Mouse (Mus musculus) CH12.LX (cell line): ENCODE measurements around the gene Pcmt1.

Experiments
- BHLHE40 ChIP-seq: IDR thresholded peaks from 2 replicates; pipeline ENCODE4 v1.6.1; 2011; ENCODE audit warnings: mild to moderate bottlenecking, low read depth, low read length, improper control_type of control experiment
- CTCF ChIP-seq, 2 experiments: IDR thresholded peaks in 1 of 2; conservative IDR thresholded peaks in 1 of 2; 2 replicates each; pipeline ENCODE4 v1.5.1; 2011 to 2012; ENCODE audit warnings: low read depth in 2 of 2, low read length in 2 of 2, improper control_type of control experiment in 1 of 2, inconsistent platforms in 1 of 2, mild to moderate bottlenecking in 1 of 2, moderate library complexity in 1 of 2
- EP300 ChIP-seq: IDR thresholded peaks from 2 replicates; pipeline ENCODE4 v1.6.1; 2011; ENCODE audit warnings: low read length, improper control_type of control experiment
- HCFC1 ChIP-seq: IDR thresholded peaks from 2 replicates; pipeline ENCODE4 v1.6.1; 2012; ENCODE audit warnings: low read depth, mild to moderate bottlenecking, inconsistent platforms, low read length, improper control_type of control experiment
- MAZ ChIP-seq: IDR thresholded peaks from 2 replicates; pipeline ENCODE4 v1.6.1; 2012; ENCODE audit warnings: low read depth, mild to moderate bottlenecking, inconsistent platforms, low read length, improper control_type of control experiment, moderate library complexity
- MXI1 ChIP-seq: IDR thresholded peaks from 2 replicates; pipeline ENCODE4 v1.6.1; 2011; ENCODE audit warnings: mild to moderate bottlenecking, low read depth, low read length, improper control_type of control experiment
- NELFE ChIP-seq: IDR thresholded peaks from 2 replicates; pipeline ENCODE4 v1.6.1; 2011; ENCODE audit warnings: low read depth, low read length, improper control_type of control experiment
- NRF1 ChIP-seq: IDR thresholded peaks from 2 replicates; pipeline ENCODE4 v1.6.1; 2014; ENCODE audit warnings: low read depth, mild to moderate bottlenecking, inconsistent platforms, low read length, improper control_type of control experiment, moderate library complexity
- POLR2A ChIP-seq: IDR thresholded peaks from 2 replicates; pipeline ENCODE4 v1.6.1; 2011; ENCODE audit warnings: low read depth, mild to moderate bottlenecking, improper control_type of control experiment, low read length
- POLR2AphosphoS2 ChIP-seq: IDR thresholded peaks from 2 replicates; pipeline ENCODE4 v1.6.1; 2011; ENCODE audit warnings: low read depth, low read length, improper control_type of control experiment
- SMC3 ChIP-seq: IDR thresholded peaks from 2 replicates; pipeline ENCODE4 v1.6.1; 2011; ENCODE audit warnings: low read depth, low read length, improper control_type of control experiment
- TCF12 ChIP-seq: IDR thresholded peaks from 2 replicates; pipeline ENCODE4 v1.6.1; 2014; ENCODE audit warnings: low read depth, mild to moderate bottlenecking, inconsistent platforms, low read length, improper control_type of control experiment

DNA sequence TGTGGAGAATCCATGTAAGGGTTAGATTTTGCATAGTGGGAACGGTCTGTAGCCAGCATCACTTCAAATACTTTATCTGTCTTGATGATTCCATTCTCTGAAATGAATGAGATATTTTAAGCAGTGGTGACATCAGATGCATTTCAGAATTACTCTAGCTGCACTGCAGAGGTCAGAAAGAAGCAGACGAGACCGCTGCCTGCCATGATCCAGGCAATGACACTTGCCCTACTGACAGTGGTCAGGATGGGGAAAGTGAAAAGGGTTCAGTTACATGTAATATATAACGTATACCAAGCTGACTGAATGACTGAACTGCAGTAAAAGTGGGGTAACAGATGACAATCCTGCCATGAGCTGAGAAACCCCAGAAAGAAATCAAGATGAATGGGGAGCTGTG is 31.9 kb downstream of the Pcmt1 start:
- TF ChIP-seq MXI1 = no peak
- no peak for TF ChIP-seq POLR2AphosphoS2
- no peak for TF ChIP-seq NELFE
- no peak for TF ChIP-seq CTCF (conservative IDR thresholded peaks at IDR 0.05 in 1 of 2, IDR thresholded peaks at IDR 0.05 in 1 of 2; ENCODE audit: low read depth in 2 of 2, low read length in 2 of 2)
- no peak for TF ChIP-seq EP300
- no peak for TF ChIP-seq NRF1
- no peak for TF ChIP-seq MAZ
- TF ChIP-seq TCF12 = no peak
- TF ChIP-seq SMC3 = no peak
- no peak for TF ChIP-seq POLR2A
- TF ChIP-seq BHLHE40 = no peak
- no peak for TF ChIP-seq HCFC1
